Mouse (Mus musculus) neural tube, embryonic 13.5 days (tissue): Measurements from ENCODE around the gene Tm4sf19. TPM values are rescaled to one million over a fixed set of nuclear protein-coding genes. Genes with fewer than 3 reads are reported as not detected.

ENCODE experiments used
- ATAC-seq: fragments of 200-750 bp; cut with Nextera tagmentation; 2 replicates; pipeline ENCODE4 v1.8.0; 2017; ENCODE audit warnings: low read depth, mild to moderate bottlenecking, moderate TSS enrichment, moderate library complexity
- H3K27ac ChIP-seq: fragments of 300-500 bp; sonication (generic); replicated peaks from 2 replicates; pipeline ENCODE4 v1.5.1; 2015; ENCODE audit warnings: moderate library complexity, mild to moderate bottlenecking, inconsistent platforms
- H3K27me3 ChIP-seq: fragments of 300-500 bp; sonication (generic); 2 replicates; pipeline ENCODE4 v1.6.1; 2015; ENCODE audit warnings: mild to moderate bottlenecking, inconsistent platforms
- H3K36me3 ChIP-seq: fragments of 300-500 bp; sonication (generic); 2 replicates; pipeline ENCODE4 v1.6.1; 2015; ENCODE audit warnings: mild to moderate bottlenecking, inconsistent platforms
- H3K4me1 ChIP-seq: fragments of 300-500 bp; sonication (generic); replicated peaks from 2 replicates; pipeline ENCODE4 v1.6.1; 2015; ENCODE audit warnings: inconsistent platforms
- H3K4me2 ChIP-seq: fragments of 300-500 bp; sonication (generic); 2 replicates; pipeline ENCODE4 v1.6.1; 2015; ENCODE audit warnings: inconsistent platforms, mild to moderate bottlenecking, moderate library complexity
- H3K4me3 ChIP-seq: fragments of 300-500 bp; sonication (generic); 2 replicates; pipeline ENCODE4 v1.5.1; 2015; ENCODE audit warnings: mild to moderate bottlenecking, inconsistent platforms
- H3K9ac ChIP-seq: fragments of 300-500 bp; sonication (generic); 2 replicates; pipeline ENCODE4 v1.6.1; 2015; ENCODE audit warnings: moderate library complexity, mild to moderate bottlenecking, inconsistent platforms
- H3K9me3 ChIP-seq: fragments of 300-500 bp; sonication (generic); 2 replicates; pipeline ENCODE4 v1.6.1; 2016; ENCODE audit warnings: inconsistent platforms
- WGBS: fragments of 180-500 bp; shearing (Covaris S2); methylation state at CpG from one replicate; pipeline ENCODE4 v1.1.7; 2015; 5-methylcytosine and 5-hydroxymethylcytosine counted together
- polyA plus RNA-seq: library from polyadenylated mRNA; unstranded; fragments of >200 nt; fragmentation: Nextera tagmentation; extraction: Ambion mirVana; gene quantifications from 2 replicates; pipeline ENCODE4 v1.2.1, GENCODE M21; 2015

Gene Tm4sf19
- polyA plus RNA-seq, 1 experiment from 2014 or later, result not detected

- Histone ChIP-seq H3K9ac (no peak overlapping the region), H3K36me3 (peaks cover 44% of the 10 kb centered on the region), H3K4me3 (no peak overlapping the region), H3K9me3 (no peaks in the 10 kb centered on the region), H3K4me2 (no peak overlapping the region), H3K27ac (no peak overlapping the region), H3K4me1 (no peaks in the 10 kb centered on the region), H3K27me3 (no peaks in the 10 kb centered on the region)
- ATAC-seq, result no peak
These were observed 55.8 kb downstream of the Tm4sf19 start for GRCm38 (mm10) chr16:32456086-32456485.

- Histone ChIP-seq H3K9me3 (no peaks in the 10 kb centered on the region), H3K4me3 (no peak overlapping the region), H3K27me3 (no peaks in the 10 kb centered on the region), H3K9ac (no peak overlapping the region), H3K4me1 (no peaks in the 10 kb centered on the region), H3K27ac (no peak overlapping the region), H3K4me2 (no peak overlapping the region), H3K36me3 (peaks cover 42% of the 10 kb centered on the region)
- WGBS, result 96% methylated on average over 1 of the region's 1 CpGs
- ATAC-seq, result no peak
These were observed 56.5 kb downstream of the Tm4sf19 start for GRCm38 (mm10) chr16:32456761-32457160.

Other genes starting within 250 kb of the Tm4sf19 start
- gene Nrros, start 234.9 kb upstream of the Tm4sf19 start, polyA plus RNA-seq, result 8.1 and 9.9 TPM in 2 replicates
- gene Bex6, start 220.7 kb upstream of the Tm4sf19 start, polyA plus RNA-seq, result not detected in 2 replicates
- 15.8 and 18.4 TPM in 2 replicates for gene Fbxo45, start 153.3 kb upstream of the Tm4sf19 start, polyA plus RNA-seq
- gene Wdr53, start 153.3 kb upstream of the Tm4sf19 start, polyA plus RNA-seq, result 16.4 and 17.1 TPM in 2 replicates
- gene Smco1, start 129.0 kb upstream of the Tm4sf19 start, polyA plus RNA-seq, result 0.28 TPM in 1 of 2 replicates, not detected in the other
- 25.3 and 27.3 TPM in 2 replicates for gene Rnf168, start 123.0 kb upstream of the Tm4sf19 start, polyA plus RNA-seq
- gene Ubxn7, start 68.2 kb upstream of the Tm4sf19 start, polyA plus RNA-seq, result 22.4 and 29.3 TPM in 2 replicates
- 33.2 and 40.3 TPM in 2 replicates for gene Tctex1d2, start 19.2 kb downstream of the Tm4sf19 start, polyA plus RNA-seq
- gene Pcyt1a, start 30.4 kb downstream of the Tm4sf19 start, polyA plus RNA-seq, result 42.1 and 49.7 TPM in 2 replicates
- 0.17 TPM in 1 of 2 replicates, not detected in the other for gene Slc51a, start 87.4 kb downstream of the Tm4sf19 start, polyA plus RNA-seq
- not detected in 2 replicates for gene Zdhhc19, start 95.8 kb downstream of the Tm4sf19 start, polyA plus RNA-seq
- gene Tfrc, start 208.4 kb downstream of the Tm4sf19 start, polyA plus RNA-seq, result 36.0 and 37.9 TPM in 2 replicates
- 20.0 and 21.4 TPM in 2 replicates for gene Tnk2, start 243.4 kb downstream of the Tm4sf19 start, polyA plus RNA-seq